Mouse (Mus musculus) cerebellum, adult 2 months (tissue): Measurements from ENCODE around the gene Ptges2. TPM values are rescaled to one million over a fixed set of nuclear protein-coding genes. Genes with fewer than 3 reads are reported as not detected.
A peak's percentile ranks its signal among the peaks of the same experiment; 100 is the strongest.

ENCODE experiments used
- DNase-seq, 2 experiments: peaks; one replicate each; pipeline ENCODE4 v3.0.0; 2021
- H3K27ac ChIP-seq: fragments of 200-500 bp; 2 replicates; pipeline ENCODE4 v1.5.1; 2012; ENCODE audit warnings: low read length, control low read depth, inconsistent platforms; ENCODE audit not compliant: insufficient read depth
- H3K27me3 ChIP-seq: fragments of 200-500 bp; 2 replicates; pipeline ENCODE4 v1.6.1; 2012; ENCODE audit warnings: inconsistent platforms, mild to moderate bottlenecking, low read length, moderate library complexity; ENCODE audit not compliant: control insufficient read depth, insufficient read depth
- H3K4me1 ChIP-seq: fragments of 200-500 bp; 2 replicates; pipeline ENCODE4 v1.6.1; 2011; ENCODE audit warnings: low read length; ENCODE audit not compliant: control insufficient read depth, insufficient read depth
- H3K4me3 ChIP-seq: fragments of 200-500 bp; replicated peaks from 2 replicates; pipeline ENCODE3; 2011; ENCODE audit warnings: mild to moderate bottlenecking, low read depth, low read length, control low read depth; ENCODE audit not compliant: insufficient read depth
- CTCF ChIP-seq: fragments of 200-500 bp; IDR thresholded peaks from 2 replicates; pipeline ENCODE4 v1.5.1; 2011; ENCODE audit warnings: low read depth, mild to moderate bottlenecking, control low read depth, low read length, moderate library complexity, borderline replicate concordance; ENCODE audit not compliant: insufficient read depth
- POLR2A ChIP-seq: fragments of 200-500 bp; IDR thresholded peaks from 2 replicates; pipeline ENCODE4 v1.6.1; 2011; ENCODE audit warnings: low read length, control low read depth, borderline replicate concordance; ENCODE audit not compliant: insufficient read depth
- WGBS: fragments of 180-500 bp; shearing (Covaris S2); methylation state at CpG from one replicate; pipeline ENCODE4 v1.1.7; 2018; 5-methylcytosine and 5-hydroxymethylcytosine counted together
- polyA plus RNA-seq: library from polyadenylated mRNA; depleted of rRNA; stranded (reverse); fragments of >200 nt; gene quantifications from 2 replicates; pipeline ENCODE4 v1.2.3, GENCODE M21; 2012; rRNA removed

The Ptges2 gene
- polyA plus RNA-seq = 60.9 and 61.1 TPM in 2 replicates

DNA sequence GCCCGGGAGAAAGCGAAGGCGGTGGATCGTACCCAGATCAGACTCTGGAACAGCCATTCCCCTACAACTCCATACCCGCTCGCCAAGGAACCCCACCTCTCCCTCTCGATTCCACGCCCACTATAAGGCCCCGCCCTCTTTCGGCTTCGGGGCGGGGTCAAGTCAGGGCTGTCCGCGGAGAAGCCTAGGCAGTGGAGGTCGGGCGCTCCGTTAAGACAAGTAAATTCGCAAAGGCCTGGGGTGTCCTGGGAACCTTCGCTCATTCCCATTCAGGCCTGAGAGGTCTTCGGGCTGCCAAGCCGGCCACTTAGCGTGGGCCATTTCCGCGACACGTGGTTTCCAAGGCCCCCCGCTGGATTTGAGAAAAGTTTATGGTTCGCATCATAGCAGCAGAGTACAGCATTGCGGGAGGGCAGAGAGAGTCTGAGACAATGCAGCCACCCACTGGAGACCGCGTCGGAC, at the start of gene Ptges2:
TSS of gene Ptges2 (plus strand) at position 413 of the 462 bp plus-strand sequence.
- WGBS = under 1% methylated on average over 31 of the region's 31 CpGs
- Histone ChIP-seq H3K4me3 (peak within 1 kb of the TSS; percentile 59), H3K27ac (peak within 1 kb of the TSS; percentile 57), H3K27me3 (no peaks in the 10 kb centered on the region), H3K4me1 (peaks cover 5% of the 10 kb centered on the region)
- TF ChIP-seq POLR2A (peak; percentile 37; the same call in 1 of the 2 replicates), CTCF (no peak)
- DNase-seq = peak; percentile 92 to 95

DNA sequence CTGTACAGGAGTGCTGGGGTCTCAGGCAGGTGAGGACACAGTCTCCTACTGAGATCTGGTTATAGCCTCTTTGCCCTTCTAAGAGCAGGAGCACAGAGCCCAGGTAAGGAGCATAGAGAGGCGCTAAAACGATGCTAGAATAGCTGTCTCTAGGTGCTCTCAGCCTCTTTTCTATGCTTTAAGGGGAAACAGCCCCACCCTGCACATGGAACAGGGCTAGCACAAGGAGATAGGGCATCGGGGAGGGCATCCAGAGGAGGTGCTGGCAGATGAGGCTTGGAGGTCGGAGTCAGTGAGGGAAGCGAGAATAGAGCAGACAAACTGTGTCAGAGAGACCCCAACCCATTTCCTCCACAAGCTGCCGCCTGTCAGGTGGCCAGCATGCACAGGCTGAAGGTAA, 48.7 kb upstream of the Ptges2 start:
- no peak overlapping the region for H3K4me3 ChIP-seq
- no peak for TF ChIP-seq CTCF
- TF ChIP-seq POLR2A = no peak
- peak overlapping the region; percentile 100 for H3K27ac ChIP-seq
- 25% methylated on average over 6 of the region's 6 CpGs for WGBS
- H3K4me1 ChIP-seq = peaks cover 64% of the 10 kb centered on the region
- peak in 1 of 2 experiments; percentile 61 for DNase-seq
- H3K27me3 ChIP-seq = no peaks in the 10 kb centered on the region

DNA sequence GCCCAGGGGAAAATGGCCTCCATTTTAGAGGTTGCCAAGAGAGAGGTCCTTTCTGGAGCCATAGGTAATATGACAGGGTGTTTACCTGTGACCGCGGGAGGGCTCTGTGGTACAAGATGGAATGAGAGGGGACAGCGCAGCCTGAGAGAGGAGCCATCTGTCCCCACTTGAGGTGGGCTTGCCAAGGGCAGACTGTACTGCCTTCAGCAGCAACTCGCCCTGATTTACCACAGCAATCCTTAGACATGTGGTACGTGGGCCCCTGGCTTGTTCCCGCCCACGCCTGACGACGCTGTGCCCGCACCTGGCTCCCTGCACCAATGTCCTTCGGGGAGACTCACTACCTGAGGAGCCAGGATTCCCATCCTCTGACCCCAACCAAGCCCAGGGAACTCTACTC, 47.4 kb upstream of the Ptges2 start:
- TF ChIP-seq POLR2A (0 out of 2 replicates have a peak, but pooled peaks have one; percentile 30), CTCF (0 out of 2 replicates have a peak, but pooled peaks have one; percentile 1)
- peaks cover 53% of the 10 kb centered on the region for H3K4me1 ChIP-seq
- peak; percentile 79 to 83 for DNase-seq
- peak overlapping the region; percentile 99 for H3K4me3 ChIP-seq
- no peaks in the 10 kb centered on the region for H3K27me3 ChIP-seq
- WGBS = 16% methylated on average over 11 of the region's 11 CpGs
- peak overlapping the region; percentile 100 for H3K27ac ChIP-seq

DNA sequence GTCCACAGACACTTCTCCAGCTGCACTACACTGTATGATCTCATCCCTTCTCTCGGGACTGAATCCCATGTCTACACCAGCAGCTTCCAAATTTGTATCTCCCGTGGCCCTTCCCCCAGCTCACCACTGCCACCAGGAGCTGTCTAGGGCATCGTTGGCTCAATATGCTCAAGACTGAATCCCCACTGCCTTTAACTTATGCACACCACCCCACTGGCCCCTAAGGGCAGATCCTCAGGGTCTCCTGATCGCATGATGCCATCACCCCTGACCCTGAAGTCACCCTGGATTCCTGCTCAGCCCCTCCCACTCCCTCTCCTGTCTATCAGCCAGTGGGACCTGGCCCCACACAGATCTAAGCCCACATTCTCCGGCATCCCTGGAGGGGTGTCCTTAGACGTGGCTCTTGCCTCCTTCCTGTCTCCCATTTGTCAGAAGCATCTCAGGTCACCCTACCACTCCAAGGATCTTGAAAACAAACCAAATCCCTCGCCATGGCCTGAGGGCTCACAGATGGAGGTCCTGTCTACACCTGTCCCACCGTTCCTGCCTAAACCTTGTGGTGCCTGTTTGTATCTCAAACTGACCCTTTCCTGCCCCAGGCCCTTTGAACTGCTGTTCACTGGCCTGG, 46.0 kb upstream of the Ptges2 start:
- Histone ChIP-seq H3K4me1 (peaks cover 40% of the 10 kb centered on the region), H3K27me3 (no peaks in the 10 kb centered on the region), H3K27ac (peak overlapping the region; percentile 100), H3K4me3 (peak overlapping the region; percentile 99)
- WGBS = 11% methylated on average over 8 of the region's 8 CpGs
- no peak for TF ChIP-seq CTCF
- 0 out of 2 replicates have a peak, but pooled peaks have one; percentile 18 for TF ChIP-seq POLR2A
- peak; percentile 56 to 71 for DNase-seq

DNA sequence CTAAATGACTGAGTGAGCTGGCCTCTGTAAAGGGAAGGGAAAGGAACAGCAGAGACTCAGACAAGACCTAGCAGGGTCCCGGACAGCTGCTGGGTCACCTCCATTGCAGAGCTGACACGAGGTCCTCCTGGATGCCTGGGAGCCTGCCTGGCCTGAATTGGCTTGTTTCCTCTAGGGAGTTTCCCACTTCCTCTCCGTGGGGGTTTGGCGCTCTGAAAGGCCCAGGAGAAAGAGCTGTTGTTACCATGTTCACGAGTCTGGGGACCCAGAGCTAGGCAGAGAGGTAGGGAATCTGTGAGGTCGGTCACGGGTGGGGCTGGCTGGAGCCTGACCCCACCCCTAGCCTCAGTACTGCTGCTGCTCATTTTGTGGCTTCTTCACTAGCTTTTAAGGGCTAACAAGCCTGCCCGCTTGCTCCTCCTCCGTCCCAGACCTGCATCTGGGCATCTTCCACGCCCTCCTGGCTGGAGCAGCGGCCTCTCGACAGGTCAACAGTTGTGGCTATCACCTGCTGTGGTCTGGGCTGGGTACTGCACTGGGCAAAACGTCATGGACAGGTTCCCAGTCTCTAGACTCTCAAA, 45.1 kb upstream of the Ptges2 start:
- peak; percentile 29; the same call in 1 of the 2 replicates for TF ChIP-seq POLR2A
- TF ChIP-seq CTCF = no peak
- H3K4me1 ChIP-seq = peaks cover 36% of the 10 kb centered on the region
- H3K4me3 ChIP-seq = peak overlapping the region; percentile 99
- peak; percentile 73 to 76 for DNase-seq
- H3K27ac ChIP-seq = peak overlapping the region; percentile 100
- no peaks in the 10 kb centered on the region for H3K27me3 ChIP-seq
- 5% methylated on average over 13 of the region's 13 CpGs for WGBS

DNA sequence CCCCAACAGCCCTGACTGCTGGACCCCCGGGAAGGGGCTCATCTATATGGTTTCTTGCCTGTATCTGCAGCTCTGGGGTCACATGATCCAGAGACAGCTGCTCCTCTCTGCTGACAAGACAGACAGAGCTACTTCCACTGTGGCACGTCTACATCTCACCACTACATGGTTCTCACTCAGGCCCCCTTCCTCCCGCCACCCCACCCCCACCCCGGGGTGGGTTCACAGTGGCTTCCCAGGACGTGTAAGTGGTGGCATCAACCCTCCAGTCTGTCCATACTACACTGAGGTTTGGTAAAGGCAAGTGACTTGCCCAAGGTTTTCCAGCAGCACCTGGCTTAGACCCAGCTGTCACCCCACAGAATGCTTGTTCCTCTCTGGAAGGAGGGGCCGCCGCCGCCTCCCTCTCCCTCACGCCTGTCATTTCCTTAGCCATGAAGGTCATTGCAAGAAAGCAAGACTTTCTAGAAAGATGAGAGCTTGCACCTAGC, 44.2 kb upstream of the Ptges2 start:
- peak; percentile 75 to 76 for DNase-seq
- TF ChIP-seq POLR2A (0 out of 2 replicates have a peak, but pooled peaks have one; percentile 6), CTCF (no peak)
- Histone ChIP-seq H3K27ac (peak overlapping the region; percentile 100), H3K4me1 (peaks cover 31% of the 10 kb centered on the region), H3K4me3 (peak overlapping the region; percentile 99), H3K27me3 (no peaks in the 10 kb centered on the region)
- 21% methylated on average over 9 of the region's 9 CpGs for WGBS

DNA sequence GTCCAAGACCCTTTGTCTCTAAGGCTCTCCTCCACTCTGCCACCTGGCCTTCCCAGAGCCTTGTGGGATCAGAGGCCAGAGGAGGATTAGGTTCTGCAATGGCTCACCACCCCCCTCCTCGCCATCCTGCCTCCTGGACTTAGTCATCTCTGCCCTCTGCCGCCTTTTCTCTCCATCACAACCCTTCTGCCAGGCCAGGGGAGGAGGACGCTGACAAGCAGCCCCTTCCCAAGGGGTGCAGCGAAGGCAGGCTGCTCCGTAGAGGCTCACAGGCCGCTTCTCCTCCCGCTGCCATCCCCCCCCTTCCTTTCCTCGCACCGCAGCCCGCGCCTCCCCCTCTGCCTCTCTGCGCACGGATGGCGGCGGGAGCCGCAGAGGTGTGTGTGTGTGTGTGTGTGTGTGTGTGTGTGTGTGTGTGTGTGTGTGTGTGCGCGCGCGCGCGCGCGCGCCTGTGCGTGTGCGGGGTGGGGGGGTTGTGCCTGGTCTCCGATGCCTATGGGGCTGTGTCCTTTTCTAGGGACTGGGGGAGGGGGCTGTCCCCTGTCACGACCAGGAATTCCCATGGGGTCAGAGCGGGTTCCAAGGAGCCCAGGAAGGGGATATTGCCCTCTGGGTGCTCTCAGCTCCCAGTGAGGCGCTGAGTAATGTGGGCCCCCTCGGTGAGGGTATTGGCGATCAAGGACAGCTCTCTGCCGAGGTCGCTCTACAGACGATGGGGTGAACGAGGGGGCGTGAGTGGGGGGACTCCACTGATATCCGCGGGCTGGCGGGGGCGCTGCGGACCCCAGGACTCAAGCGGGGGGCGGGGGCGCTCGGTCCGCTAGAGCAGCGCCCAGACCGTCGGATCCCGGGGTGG, 43.3 kb upstream of the Ptges2 start, which contains the start of gene Ciz1:
TSS of gene Ciz1 (plus strand) at position 177 of the 856 bp plus-strand sequence.
- peak within 1 kb of the TSS; percentile 99 for H3K4me3 ChIP-seq
- peak within 1 kb of the TSS; percentile 100 for H3K27ac ChIP-seq
- TF ChIP-seq CTCF (no peak), POLR2A (0 out of 2 replicates have a peak, but pooled peaks have one; percentile 51)
- peaks cover 23% of the 10 kb centered on the region for H3K4me1 ChIP-seq
- WGBS = 2% methylated on average over 43 of the region's 52 CpGs
- peak; percentile 81 to 83 for DNase-seq
- H3K27me3 ChIP-seq = no peaks in the 10 kb centered on the region
